Mouse (Mus musculus): ENCODE measurements around the gene Ptprd.

GRCm38 (mm10) chr4:76656734-76657133 is 1555.0 kb downstream of the Ptprd start:
- no peak for TF ChIP-seq CTCF (IDR thresholded peaks at IDR 0.05; ENCODE audit: low read depth)
- no peak for TF ChIP-seq EP300 (IDR thresholded peaks at IDR 0.05; ENCODE audit: low read depth)
